Mouse (Mus musculus): ENCODE results near the gene Ebf4.
A peak's percentile ranks its signal among the peaks of the same experiment; 100 is the strongest.

The Ebf4 gene

GRCm38 (mm10) chr2:130386212-130386611 is 91.2 kb downstream of the Ebf4 start:
- no peak for DNase-seq (ENCODE audit: low spot score)

- DNase-seq (ENCODE audit: low spot score), result no peak
Observed at GRCm38 (mm10) chr2:130388796-130389195, 93.8 kb downstream of the Ebf4 start.

DNA sequence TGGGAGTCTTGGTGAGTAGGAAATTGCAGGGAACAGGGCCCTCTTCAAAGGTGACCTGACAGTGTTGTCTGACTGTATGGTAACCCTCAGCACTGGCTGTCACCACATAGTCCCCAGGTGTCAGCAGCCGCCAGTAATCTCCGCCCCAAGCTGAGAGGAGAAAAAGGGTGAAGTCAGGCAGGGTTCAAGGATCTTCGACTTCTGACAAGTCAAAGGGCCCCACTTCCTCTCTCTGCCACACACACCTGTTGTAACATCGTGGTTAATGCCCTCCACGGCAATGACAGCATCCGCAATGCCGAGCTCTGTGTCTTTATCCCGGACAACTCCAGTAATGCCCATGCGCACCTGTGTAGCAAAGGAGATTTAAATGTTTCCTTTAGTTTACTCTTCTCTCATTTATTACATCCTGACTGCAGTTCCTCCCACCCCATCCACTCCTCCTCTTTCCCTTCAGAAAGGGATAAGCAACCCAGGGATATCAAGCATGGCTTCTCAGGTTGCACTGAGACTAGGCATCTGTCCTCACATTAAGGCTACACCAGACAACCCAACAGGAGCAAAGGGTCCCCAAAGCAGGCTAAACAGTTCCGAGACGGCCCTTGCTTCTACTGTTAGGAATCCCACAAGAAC is 96.1 kb downstream of the Ebf4 start:
- DNase-seq (ENCODE audit: low spot score), result no peak

- no peak for DNase-seq (ENCODE audit: low spot score)
Observed at GRCm38 (mm10) chr2:130392836-130393235, 97.9 kb downstream of the Ebf4 start.

GRCm38 (mm10) chr2:130395696-130396095 is 100.7 kb downstream of the Ebf4 start:
- no peak for DNase-seq (ENCODE audit: low spot score)

DNA sequence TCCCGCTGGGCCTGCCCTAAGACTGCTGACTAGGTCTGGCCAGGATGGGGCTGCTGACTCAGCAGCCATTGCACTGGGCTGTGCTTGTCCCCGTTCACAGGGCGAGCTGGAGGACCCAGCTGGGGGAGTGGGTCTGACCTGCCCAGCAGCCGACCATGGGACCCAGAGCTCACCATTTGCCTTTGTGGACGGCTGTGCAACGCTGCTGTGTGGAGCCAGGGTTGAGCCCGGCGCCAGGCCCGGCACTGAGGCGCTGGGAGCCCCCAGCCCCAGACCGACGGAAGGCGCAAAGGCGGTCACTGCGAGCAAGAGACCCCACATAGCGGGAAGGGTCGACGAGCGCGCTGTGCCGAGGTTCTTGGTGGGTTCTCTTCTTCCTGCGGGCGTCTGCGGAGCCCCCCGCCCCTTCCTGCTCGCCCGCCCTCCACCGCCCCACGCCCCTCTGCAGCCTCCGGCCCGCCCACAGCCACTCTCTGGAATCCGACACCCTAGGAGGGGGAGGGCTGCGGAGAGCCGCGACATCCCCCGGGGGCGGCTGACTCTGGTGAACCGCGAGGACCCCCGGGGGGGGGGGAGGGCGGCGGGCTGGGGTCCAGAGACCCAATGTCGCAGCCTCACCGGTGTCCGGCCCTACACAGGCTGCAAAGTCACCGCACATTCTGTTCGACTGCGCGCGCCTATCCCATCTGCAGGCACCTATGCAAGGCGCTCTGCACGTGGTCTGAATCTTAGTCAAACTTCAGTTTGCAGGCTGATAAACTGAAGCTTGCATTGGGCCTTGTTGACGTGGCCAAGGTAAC is 102.4 kb downstream of the Ebf4 start, which contains the start of gene Cpxm1:
Gene Cpxm1 (minus strand): TSS at position 389 of the 800 bp plus-strand sequence.
- DNase-seq (ENCODE audit: low spot score), result peak; percentile 20

GRCm38 (mm10) chr2:130398091-130398490 is 103.1 kb downstream of the Ebf4 start:
- DNase-seq (ENCODE audit: low spot score), result peak; percentile 35

DNA sequence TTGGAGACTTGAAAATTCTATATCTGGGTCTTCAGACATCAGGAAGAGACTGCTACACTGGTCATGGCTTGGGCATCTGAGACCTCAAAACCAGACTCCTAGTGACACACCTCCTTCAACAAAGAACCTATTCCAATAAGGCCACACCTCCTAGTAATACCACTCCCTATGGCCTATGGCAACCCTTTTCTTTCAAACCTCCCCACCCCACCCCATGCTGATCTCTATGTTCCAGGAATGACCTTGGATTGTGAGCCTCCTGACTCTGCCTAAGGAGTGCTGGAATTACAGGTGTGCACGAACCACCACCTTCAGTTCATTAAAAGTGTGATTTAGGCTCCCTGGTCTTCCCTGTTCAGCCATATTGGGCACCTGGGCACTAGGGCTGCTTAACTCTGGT is 105.1 kb downstream of the Ebf4 start:
- no peak for DNase-seq (ENCODE audit: low spot score)

DNA sequence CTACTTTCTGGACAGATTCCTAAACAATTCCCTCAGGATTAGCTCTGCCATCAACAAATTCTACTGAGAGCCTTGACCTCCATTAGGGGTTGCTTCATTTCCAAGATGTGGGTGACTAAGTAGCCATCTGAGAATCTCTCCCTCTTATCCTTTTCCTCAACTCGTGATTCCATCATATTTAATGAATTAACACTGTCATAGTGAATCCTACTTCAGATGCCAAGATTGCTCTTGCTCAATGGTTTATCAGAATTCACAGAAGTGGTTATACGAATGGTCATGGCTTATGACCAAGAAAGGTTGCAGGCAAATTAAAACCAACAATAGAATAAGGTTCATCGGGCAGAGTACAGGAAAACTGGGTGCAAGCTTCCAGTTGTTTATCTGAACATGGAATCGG is 106.9 kb downstream of the Ebf4 start:
- no peak for DNase-seq (ENCODE audit: low spot score)

GRCm38 (mm10) chr2:130404939-130405338 is 110.0 kb downstream of the Ebf4 start, which contains the start of the genes Gm28372 and 1700020A23Rik:
Gene Gm28372 (plus strand): TSS chr2:130405239.
Gene 1700020A23Rik (plus strand): TSS chr2:130405259.
- no peak for DNase-seq (ENCODE audit: low spot score)

- DNase-seq (ENCODE audit: low spot score), result no peak
Observed at GRCm38 (mm10) chr2:130406178-130406577, 111.2 kb downstream of the Ebf4 start, which contains the start of gene Tmem239. Gene Tmem239 (plus strand): TSS chr2:130406478.

DNA sequence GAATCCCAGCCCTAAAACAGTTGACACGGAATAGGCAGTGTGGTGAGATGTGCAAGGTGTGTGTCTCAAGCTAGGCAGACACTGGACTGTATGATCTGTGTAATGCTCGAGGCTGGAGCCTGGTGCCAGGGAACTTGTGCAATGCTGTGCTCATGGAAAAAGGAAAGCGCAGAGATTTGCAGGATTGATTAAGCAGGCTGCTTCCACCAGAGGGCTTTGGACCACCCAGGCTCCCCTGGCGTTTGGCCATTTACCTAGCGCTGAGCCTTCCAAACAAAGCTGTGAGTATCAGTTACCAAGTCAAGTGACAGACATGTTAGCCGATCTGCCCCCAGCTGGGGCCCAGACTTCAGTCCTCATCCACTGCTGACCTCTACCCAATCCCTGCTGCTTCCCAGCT is 113.2 kb downstream of the Ebf4 start:
- DNase-seq (ENCODE audit: low spot score), result no peak

DNA sequence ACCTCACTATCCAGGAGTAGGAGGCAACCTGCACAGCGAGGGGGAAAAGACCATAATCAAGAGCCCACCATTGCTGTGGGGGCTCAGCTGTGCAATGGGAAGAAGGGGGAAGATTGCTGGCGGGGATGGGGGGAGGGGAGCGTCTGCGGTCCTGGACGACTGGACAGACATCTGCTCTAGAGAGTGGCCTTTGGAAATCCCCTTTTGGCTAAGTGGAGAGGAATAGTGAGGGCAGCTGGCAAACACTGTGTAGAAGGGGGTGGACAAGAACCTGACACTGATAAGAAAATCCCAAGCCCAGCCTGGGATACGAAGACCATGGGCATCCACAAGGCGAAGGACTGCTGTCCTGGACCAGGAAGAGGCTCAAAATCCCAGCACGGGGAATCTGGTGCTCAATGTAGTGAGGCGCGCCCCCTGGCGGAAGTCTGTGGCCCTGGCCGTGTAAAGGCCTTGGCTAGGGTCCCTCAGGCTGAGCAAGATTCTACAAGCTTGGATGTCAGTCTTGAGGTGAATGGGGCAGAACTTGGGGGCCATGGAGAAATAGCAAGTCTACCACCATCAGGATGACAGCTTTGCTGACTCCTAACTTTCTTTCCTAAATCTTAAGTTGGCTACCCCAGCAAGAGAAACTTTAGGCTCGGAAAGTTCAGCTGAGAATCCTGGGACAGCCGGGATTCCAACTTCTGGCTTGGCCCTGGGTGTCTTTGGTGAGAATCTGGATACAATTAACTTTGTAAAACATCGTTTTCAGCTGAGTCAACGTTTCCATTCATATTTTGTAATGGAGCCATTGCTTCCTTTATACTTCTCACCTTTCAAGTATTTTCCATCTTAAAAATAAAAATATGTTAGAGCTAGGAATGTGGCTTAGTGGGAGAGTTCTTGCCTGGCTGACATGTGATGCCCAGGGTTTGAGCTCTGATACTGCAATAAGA is 116.9 kb downstream of the Ebf4 start:
- DNase-seq (ENCODE audit: low spot score), result peak; percentile 88

DNA sequence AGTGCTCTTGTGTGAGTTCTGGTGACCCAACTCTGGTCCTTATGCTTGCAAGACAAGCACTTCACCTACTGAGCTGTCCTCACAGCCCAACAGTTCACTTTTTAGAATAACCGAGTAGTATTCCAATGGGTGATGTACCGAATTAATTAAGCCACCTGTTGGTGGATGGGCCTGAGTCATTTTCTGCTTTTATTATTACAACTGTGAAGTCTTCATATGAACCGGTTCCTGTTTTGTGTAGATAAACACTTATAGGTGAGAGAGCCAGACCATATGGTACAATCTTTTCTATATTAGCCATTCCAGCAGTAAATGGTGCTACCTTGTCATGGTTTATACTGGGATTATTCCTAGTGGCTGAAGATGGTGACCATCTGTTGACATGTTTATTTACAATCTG is 117.8 kb downstream of the Ebf4 start:
- DNase-seq (ENCODE audit: low spot score), result no peak

DNA sequence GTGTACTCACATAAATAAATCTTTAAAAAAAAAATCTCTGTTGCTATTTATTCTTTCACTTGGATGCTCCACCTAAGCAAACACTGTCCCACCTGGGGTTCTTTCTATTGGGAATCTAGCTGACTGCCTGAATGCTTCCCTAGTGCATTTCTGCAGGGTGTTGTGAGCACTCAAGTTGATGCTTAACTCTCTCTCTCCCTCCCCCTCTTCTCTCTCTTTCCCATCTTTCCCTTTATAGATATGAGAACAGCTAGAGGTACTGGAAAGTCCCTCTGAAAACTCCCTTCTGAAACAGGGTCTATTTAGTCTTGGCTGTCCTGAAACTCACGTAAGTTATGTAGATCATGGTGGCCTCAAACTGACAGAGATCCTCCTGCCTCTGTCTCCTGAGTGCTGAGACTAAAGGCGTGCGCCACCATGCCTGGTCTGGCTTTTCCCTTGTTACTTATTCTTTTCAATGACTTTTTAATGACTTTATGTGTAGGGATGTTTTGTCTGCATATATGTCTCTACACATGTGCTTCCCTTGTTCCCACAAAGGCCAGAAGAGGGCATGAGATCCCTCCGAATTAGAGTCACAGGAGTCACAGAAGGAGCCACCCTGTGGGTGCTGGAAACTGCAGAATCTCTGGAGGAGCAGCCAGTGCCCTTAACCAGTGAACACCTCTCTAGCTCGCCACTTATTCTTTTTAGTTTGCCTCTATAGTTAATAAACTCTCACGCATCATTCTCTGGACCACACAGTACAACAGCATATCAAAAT is 119.3 kb downstream of the Ebf4 start:
- no peak for DNase-seq (ENCODE audit: low spot score)

All from urinary bladder, postnatal 25 days (tissue).